Mouse (Mus musculus): ENCODE results near the gene Alg12. TPM values are rescaled to one million over a fixed set of nuclear protein-coding genes. Genes with fewer than 3 reads are reported as not detected.

The Alg12 gene
- polyA plus RNA-seq, 1 experiment from 2014 or later: 11.8 TPM

Other genes with a start within 250 kb of the Alg12 start
- not detected in 2 replicates for gene Zdhhc25, start 219.0 kb downstream of the Alg12 start, polyA plus RNA-seq (2014; fragmentation: Nextera tagmentation; extraction: Ambion mirVana)
- gene Brd1, start 85.1 kb downstream of the Alg12 start, polyA plus RNA-seq (2014; fragmentation: Nextera tagmentation; extraction: Ambion mirVana): 22.2 and 23.0 TPM in 2 replicates
- 14.9 and 16.5 TPM in 2 replicates for gene Zbed4, start 67.7 kb downstream of the Alg12 start, polyA plus RNA-seq (2014; fragmentation: Nextera tagmentation; extraction: Ambion mirVana)
- gene Creld2, start 328 bp upstream of the Alg12 start, polyA plus RNA-seq (2014; fragmentation: Nextera tagmentation; extraction: Ambion mirVana): 76.1 and 84.5 TPM in 2 replicates
- 38.6 and 45.1 TPM in 2 replicates for gene Pim3, start 42.9 kb upstream of the Alg12 start, polyA plus RNA-seq (2014; fragmentation: Nextera tagmentation; extraction: Ambion mirVana)
- 0.17 TPM in 1 of 2 replicates, not detected in the other for gene Ttll8, start 135.1 kb upstream of the Alg12 start, polyA plus RNA-seq (2014; fragmentation: Nextera tagmentation; extraction: Ambion mirVana)
- 0.26 and 0.33 TPM in 2 replicates for gene Mlc1, start 159.7 kb upstream of the Alg12 start, polyA plus RNA-seq (2014; fragmentation: Nextera tagmentation; extraction: Ambion mirVana)
- gene Mov10l1, start 163.6 kb upstream of the Alg12 start, polyA plus RNA-seq (2014; fragmentation: Nextera tagmentation; extraction: Ambion mirVana): 0.26 and 0.50 TPM in 2 replicates
- gene Panx2, start 240.4 kb upstream of the Alg12 start, polyA plus RNA-seq (2014; fragmentation: Nextera tagmentation; extraction: Ambion mirVana): 0.42 and 0.50 TPM in 2 replicates

All from embryonic facial prominence, embryonic 14.5 days (tissue).